ENCODE assay signal across 12 mouse cellular contexts in genomic region chr1:119602448-119602847, GRCm38 (mm10).
"Had no signal": no experiment of that assay in that cellular context is flagged by ENCODE, and none has a peak within 500 bp of the region (broad histone marks: within the 10 kb centered on the region; RNA-seq: fewer than 3 reads in every experiment).

No protein-coding gene starts in this region.

- H3K4me3 ChIP-seq: hindbrain, embryonic 15.5 days; layer of hippocampus, adult 2 months; limb, embryonic 10.5 days; liver, embryonic 13.5 days; neural tube, embryonic 12.5 days had no signal

- H3K9me3 ChIP-seq: hindbrain, embryonic 15.5 days; limb, embryonic 10.5 days; liver, embryonic 13.5 days; neural tube, embryonic 12.5 days had no signal

- H3K4me1 ChIP-seq: hindbrain, embryonic 15.5 days; limb, embryonic 10.5 days; liver, embryonic 13.5 days; neural tube, embryonic 12.5 days had no signal

- ATAC-seq: intestine, embryonic 16.5 days had no signal

- DNase-seq: liver, embryonic 13.5 days; lung, adult 18-20 months; lung, postnatal 36 days; midbrain, embryonic 14.5 days; right cerebral cortex, postnatal 4 days; spleen, adult 18-20 months; thymus, postnatal 36 days had no signal

- H3K4me2 ChIP-seq: hindbrain, embryonic 15.5 days; liver, embryonic 13.5 days; neural tube, embryonic 12.5 days had no signal

- H3K27ac ChIP-seq: hindbrain, embryonic 15.5 days; layer of hippocampus, adult 2 months; limb, embryonic 10.5 days; liver, embryonic 13.5 days; neural tube, embryonic 12.5 days had no signal

- H3K9ac ChIP-seq: hindbrain, embryonic 15.5 days; liver, embryonic 13.5 days; neural tube, embryonic 12.5 days had no signal

- H3K27me3 ChIP-seq: hindbrain, embryonic 15.5 days; liver, embryonic 13.5 days; neural tube, embryonic 12.5 days had no signal
